25 mouse cellular contexts compared by ENCODE assay signal in genomic region chr6:121634520-121634919, GRCm38 (mm10). TPM values are rescaled to one million over a fixed set of nuclear protein-coding genes. Genes with fewer than 3 reads are reported as not detected.
"Had no signal": no experiment of that assay in that cellular context is flagged by ENCODE, and none has a peak within 500 bp of the region (broad histone marks: within the 10 kb centered on the region; RNA-seq: fewer than 3 reads in every experiment).

No protein-coding gene starts in this region.

- DNase-seq: gastrocnemius, adult 2 months; gastrocnemius, postnatal 10 days; gastrocnemius, postnatal 25 days; heart, adult 18-20 months; heart, postnatal 10 days; heart, postnatal 4 days; kidney, adult 18-20 months; kidney, adult 8-10 months; kidney, postnatal 10 days; kidney, postnatal 25 days; kidney, postnatal 4 days had no signal

- H3K4me1 ChIP-seq: intestine, embryonic 15.5 days; limb, embryonic 12.5 days had no signal

- H3K9me3 ChIP-seq: heart, embryonic 10.5 days; heart, embryonic 12.5 days; hindbrain, embryonic 10.5 days; hindbrain, embryonic 12.5 days; intestine, embryonic 15.5 days; limb, embryonic 10.5 days; limb, embryonic 12.5 days had no signal

- H3K36me3 ChIP-seq: heart, embryonic 10.5 days; heart, embryonic 12.5 days; hindbrain, embryonic 10.5 days; hindbrain, embryonic 12.5 days; intestine, embryonic 15.5 days; limb, embryonic 10.5 days; limb, embryonic 12.5 days had no signal

- H3K27me3 ChIP-seq: heart, embryonic 12.5 days; hindbrain, embryonic 12.5 days; intestine, embryonic 15.5 days; limb, embryonic 12.5 days had no signal

- H3K9ac ChIP-seq: heart, embryonic 12.5 days; hindbrain, embryonic 12.5 days; hindbrain, embryonic 14.5 days; intestine, embryonic 15.5 days; limb, embryonic 12.5 days had no signal

- H3K4me2 ChIP-seq: heart, embryonic 12.5 days; hindbrain, embryonic 12.5 days; hindbrain, embryonic 14.5 days; intestine, embryonic 15.5 days; limb, embryonic 12.5 days had no signal

- ATAC-seq: forebrain, embryonic 16.5 days; hindbrain, embryonic 16.5 days; inflammation-experienced regulatory T-cells, adult 6 months; intestine, embryonic 15.5 days; intestine, postnatal 0 days had no signal

- H3K27ac ChIP-seq: gastrocnemius, adult 2 months; heart, embryonic 10.5 days; hindbrain, embryonic 10.5 days; hindbrain, embryonic 12.5 days; hindbrain, embryonic 14.5 days; intestine, embryonic 15.5 days; layer of hippocampus, adult 2 months; left cerebral cortex, adult 2 months; limb, embryonic 10.5 days; limb, embryonic 12.5 days had no signal

- H3K4me3 ChIP-seq: gastrocnemius, adult 2 months; heart, embryonic 10.5 days; heart, embryonic 12.5 days; hindbrain, embryonic 10.5 days; hindbrain, embryonic 12.5 days; intestine, embryonic 15.5 days; layer of hippocampus, adult 2 months; left cerebral cortex, adult 2 months; limb, embryonic 10.5 days; limb, embryonic 12.5 days had no signal

RNA-seq across cellular contexts. Expression of gene A2m, which starts 0.7 kb away (rescaled TPM):
- polyA plus RNA-seq: inflammation-experienced regulatory T-cells, adult 6 months had no signal
